Mouse (Mus musculus) forebrain, embryonic 11.5 days (tissue): ENCODE measurements around the gene Axin2. TPM values are rescaled to one million over a fixed set of nuclear protein-coding genes. Genes with fewer than 3 reads are reported as not detected.

Experiments used
- ATAC-seq: fragments of 200-750 bp; cut with Nextera tagmentation; replicated peaks from 2 replicates; pipeline ENCODE4 v1.8.0; 2017; ENCODE audit warnings: moderate TSS enrichment; ENCODE audit not compliant: low FRiP score
- DNase-seq: peaks from one replicate; pipeline ENCODE4 v3.0.0-alpha.2; 2017; ENCODE audit warnings: low spot score
- H3K27ac ChIP-seq: fragments of 300-500 bp; sonication (generic); 2 replicates; pipeline ENCODE4 v1.5.1; 2014; ENCODE audit warnings: low read depth, low read length
- H3K27me3 ChIP-seq: fragments of 300-500 bp; sonication (generic); 2 replicates; pipeline ENCODE4 v1.6.1; 2014; ENCODE audit warnings: mild to moderate bottlenecking, low read length, mixed read lengths; ENCODE audit not compliant: control insufficient read depth, insufficient read depth
- H3K36me3 ChIP-seq: fragments of 300-500 bp; sonication (generic); 2 replicates; pipeline ENCODE4 v1.6.1; 2014; ENCODE audit warnings: mild to moderate bottlenecking, low read length, moderate library complexity, mixed read lengths; ENCODE audit not compliant: control insufficient read depth, insufficient read depth
- H3K4me1 ChIP-seq: fragments of 300-500 bp; sonication (generic); replicated peaks from 2 replicates; pipeline ENCODE4 v1.6.1; 2014; ENCODE audit warnings: low read length, mixed read lengths; ENCODE audit not compliant: control insufficient read depth, insufficient read depth
- H3K4me2 ChIP-seq: fragments of 300-500 bp; sonication (generic); 2 replicates; pipeline ENCODE4 v1.6.1; 2014; ENCODE audit warnings: low read depth, mild to moderate bottlenecking, low read length, moderate library complexity, mixed read lengths; ENCODE audit not compliant: severe bottlenecking
- H3K4me3 ChIP-seq: fragments of 300-500 bp; sonication (generic); 2 replicates; pipeline ENCODE4 v1.5.1; 2014; ENCODE audit warnings: low read depth, low read length
- H3K9ac ChIP-seq: fragments of 300-500 bp; sonication (generic); 2 replicates; pipeline ENCODE4 v1.6.1; 2014; ENCODE audit warnings: low read length
- H3K9me3 ChIP-seq: fragments of 300-500 bp; sonication (generic); 2 replicates; pipeline ENCODE4 v1.6.1; 2016; ENCODE audit warnings: low read length, mixed read lengths; ENCODE audit not compliant: control insufficient read depth
- WGBS: fragments of 180-500 bp; shearing (Covaris S2); extraction: QIAGEN DNeasy Blood & Tissue Kit; methylation state at CpG from one replicate; pipeline ENCODE4 v1.1.7; 2014; 5-methylcytosine and 5-hydroxymethylcytosine counted together
- polyA plus RNA-seq: library from polyadenylated mRNA; unstranded; fragments of >200 nt; fragmentation: Nextera tagmentation; extraction: Ambion mirVana; gene quantifications from 2 replicates; pipeline ENCODE4 v1.2.1, GENCODE M21; 2014

Gene Axin2
- polyA plus RNA-seq, 1 experiment from 2014 or later: 20.9 TPM

DNA sequence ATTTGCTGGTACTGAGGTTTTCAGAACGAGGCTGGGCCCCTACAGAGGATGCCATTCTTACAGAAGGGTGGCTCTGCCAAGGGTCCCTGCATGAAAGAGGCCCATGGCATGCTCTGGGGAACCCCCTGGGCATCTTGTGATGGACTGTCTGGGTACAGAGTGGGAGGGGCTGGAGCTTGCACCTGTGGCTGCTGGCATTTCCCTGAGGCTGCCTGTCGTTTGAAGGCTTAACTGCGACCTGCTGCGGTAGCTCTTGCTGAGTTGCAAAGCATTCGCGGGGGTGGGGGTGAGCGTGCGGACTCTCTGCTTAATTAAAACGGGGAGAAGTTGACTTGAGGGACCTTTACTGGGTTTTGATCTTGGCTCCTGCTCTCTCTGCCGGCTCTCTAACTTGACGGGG, 55.4 kb downstream of the Axin2 start:
- ATAC-seq: no peak
- 10% methylated on average over 11 of the region's 11 CpGs for WGBS
- Histone ChIP-seq H3K27ac (no peak overlapping the region), H3K9ac (no peak overlapping the region), H3K36me3 (no peaks in the 10 kb centered on the region), H3K4me2 (no peak overlapping the region), H3K9me3 (no peaks in the 10 kb centered on the region), H3K4me1 (0 out of 2 replicates have a peak, but pooled peaks cover 6% of the 10 kb centered on the region), H3K27me3 (no peaks in the 10 kb centered on the region), H3K4me3 (no peak overlapping the region)
- DNase-seq: no peak

DNA sequence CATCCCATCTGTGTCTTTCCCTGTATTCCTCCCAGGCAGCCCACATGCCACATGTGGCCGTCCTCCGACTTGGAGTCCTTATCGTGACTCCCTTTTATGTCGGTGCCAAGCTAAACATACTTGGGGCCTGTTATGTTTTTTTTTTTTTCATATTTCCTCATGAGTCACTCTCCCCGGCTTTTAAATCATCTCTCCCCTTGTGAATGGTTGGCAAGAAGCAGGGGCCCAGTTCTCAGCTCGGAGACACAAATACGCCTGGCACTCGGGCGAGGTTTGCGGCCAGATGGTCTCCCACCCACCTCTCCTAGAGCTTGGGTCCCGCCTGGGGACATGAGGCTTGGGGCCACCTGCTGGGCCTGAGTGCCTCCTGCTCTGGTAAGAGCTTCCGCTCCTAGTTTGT, 60.4 kb downstream of the Axin2 start:
- Histone ChIP-seq H3K27me3 (no peaks in the 10 kb centered on the region), H3K4me3 (no peak overlapping the region), H3K4me2 (no peak overlapping the region), H3K9me3 (no peaks in the 10 kb centered on the region), H3K36me3 (no peaks in the 10 kb centered on the region), H3K27ac (no peak overlapping the region), H3K4me1 (0 out of 2 replicates have a peak, but pooled peaks cover 2% of the 10 kb centered on the region), H3K9ac (no peak overlapping the region)
- no peak for DNase-seq
- no peak for ATAC-seq
- 89% methylated on average over 12 of the region's 12 CpGs for WGBS

DNA sequence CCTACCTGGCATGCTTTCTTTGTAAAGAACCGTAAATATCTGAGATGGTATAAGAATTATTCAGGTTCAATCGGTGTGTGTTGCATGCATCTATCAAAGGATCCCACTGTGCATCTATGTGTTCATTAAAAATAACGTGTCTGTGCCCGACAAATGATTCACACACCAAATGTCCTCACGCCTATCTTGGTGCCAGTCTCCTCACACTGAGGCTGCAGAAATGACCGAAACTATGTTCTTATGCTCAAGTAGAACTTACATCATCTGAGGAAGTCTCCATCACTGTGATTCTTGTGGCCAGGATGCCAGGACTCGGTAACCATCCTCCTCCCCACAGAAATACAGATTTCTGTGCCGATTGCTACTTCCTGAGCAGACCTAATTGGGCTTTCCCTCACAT, 60.9 kb downstream of the Axin2 start:
- Histone ChIP-seq H3K27me3 (no peaks in the 10 kb centered on the region), H3K27ac (no peak overlapping the region), H3K4me3 (no peak overlapping the region), H3K4me1 (no peaks in the 10 kb centered on the region), H3K9ac (no peak overlapping the region), H3K4me2 (no peak overlapping the region), H3K36me3 (no peaks in the 10 kb centered on the region), H3K9me3 (no peaks in the 10 kb centered on the region)
- ATAC-seq (no peak), DNase-seq (no peak)
- WGBS: 94% methylated on average over 8 of the region's 8 CpGs

DNA sequence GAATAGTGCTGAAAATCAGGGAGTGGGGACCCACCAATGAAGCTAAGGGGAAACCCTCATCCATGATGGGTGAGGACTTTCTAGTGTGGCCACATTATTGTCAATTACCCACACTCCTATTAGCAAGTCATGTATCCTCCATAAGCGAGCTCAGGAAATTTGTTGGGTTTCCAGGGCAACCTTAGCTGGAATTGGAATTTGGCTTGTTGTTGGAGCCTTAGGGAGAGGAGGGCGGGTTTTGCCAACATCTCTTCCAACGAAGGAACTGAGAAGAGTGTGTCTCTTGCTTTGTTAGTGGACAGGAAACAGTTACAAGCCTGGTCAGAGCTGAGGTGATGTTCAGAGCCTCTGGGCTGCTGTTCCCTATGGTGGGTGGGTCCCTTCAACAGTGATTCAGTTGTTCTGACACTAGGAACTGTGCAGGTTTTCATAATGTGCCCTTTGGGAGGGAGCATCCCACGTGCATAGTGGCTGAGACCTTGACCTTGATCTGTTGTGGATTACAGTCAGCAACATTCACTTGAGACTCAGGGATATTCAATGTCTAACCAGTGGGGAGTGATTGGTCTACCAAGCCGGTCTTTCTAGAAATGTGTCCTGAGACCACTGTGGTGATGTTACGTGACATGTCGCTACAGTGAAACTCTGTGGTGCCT, 63.4 kb downstream of the Axin2 start:
- DNase-seq (peak; percentile 17), ATAC-seq (no peak)
- no peaks in the 10 kb centered on the region for H3K27me3 ChIP-seq
- no peak overlapping the region for H3K9ac ChIP-seq
- no peaks in the 10 kb centered on the region for H3K9me3 ChIP-seq
- no peaks in the 10 kb centered on the region for H3K4me1 ChIP-seq
- 77% methylated on average over 7 of the region's 7 CpGs for WGBS
- no peaks in the 10 kb centered on the region for H3K36me3 ChIP-seq
- no peak overlapping the region for H3K4me2 ChIP-seq
- H3K27ac ChIP-seq: no peak overlapping the region
- H3K4me3 ChIP-seq: no peak overlapping the region

DNA sequence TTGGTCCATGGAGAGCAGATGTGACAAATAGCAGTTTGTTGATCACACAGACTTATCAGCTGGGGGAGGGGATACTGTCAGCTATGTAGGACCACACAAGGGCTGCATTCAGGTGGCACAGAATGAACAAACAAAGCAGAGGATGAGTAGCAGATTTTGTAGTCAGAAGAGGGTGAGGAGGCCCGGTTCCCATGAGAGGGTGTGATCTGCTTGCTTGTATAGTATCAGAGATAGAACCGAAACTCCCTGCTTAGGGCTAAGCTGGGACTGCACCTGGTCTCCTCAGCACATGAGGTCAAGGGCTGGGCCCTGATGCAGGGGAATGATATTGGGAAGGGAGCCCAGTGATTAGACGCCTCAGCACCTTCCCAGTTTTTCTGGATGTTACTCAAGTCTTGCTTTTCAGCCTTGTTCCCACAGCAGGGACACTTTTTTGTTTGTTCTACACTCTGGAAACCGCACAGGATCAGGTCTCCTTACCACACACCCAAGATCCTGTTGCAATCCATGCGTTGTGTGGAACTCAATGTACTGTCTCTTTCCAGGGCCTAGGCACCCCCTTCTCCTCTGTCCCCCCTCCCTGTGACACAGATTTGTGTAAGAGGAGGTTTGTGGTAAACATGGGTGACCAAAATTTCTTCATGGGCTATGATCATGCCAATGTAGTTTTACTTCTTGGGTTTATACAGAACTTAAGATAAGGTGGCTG, 64.7 kb downstream of the Axin2 start:
- no peaks in the 10 kb centered on the region for H3K36me3 ChIP-seq
- no peak overlapping the region for H3K4me3 ChIP-seq
- no peak overlapping the region for H3K9ac ChIP-seq
- no peak overlapping the region for H3K27ac ChIP-seq
- H3K9me3 ChIP-seq: no peaks in the 10 kb centered on the region
- ATAC-seq: no peak
- no peak overlapping the region for H3K4me2 ChIP-seq
- no peaks in the 10 kb centered on the region for H3K4me1 ChIP-seq
- DNase-seq: peak; percentile 47
- no peaks in the 10 kb centered on the region for H3K27me3 ChIP-seq
- 79% methylated on average over 5 of the region's 5 CpGs for WGBS

DNA sequence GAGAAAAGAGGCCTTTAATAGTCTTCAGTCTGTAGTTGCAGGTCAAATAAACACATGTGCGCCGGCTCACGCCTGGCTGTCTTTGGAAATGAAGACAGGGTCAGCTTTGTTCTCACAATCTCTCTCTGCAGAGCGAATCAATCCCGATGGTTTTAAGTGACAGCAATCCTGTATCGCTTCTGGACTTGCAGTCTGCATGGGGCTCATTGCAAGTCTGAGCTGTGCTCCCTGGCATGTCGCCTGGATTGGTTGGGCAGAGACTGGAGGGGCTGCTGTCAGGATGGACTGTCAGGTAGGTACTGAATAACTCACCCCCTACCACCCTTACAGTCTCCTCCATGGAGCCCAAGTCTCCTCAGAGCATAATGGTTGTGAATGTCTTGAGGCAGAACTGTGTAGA, 65.7 kb downstream of the Axin2 start:
- no peak overlapping the region for H3K4me2 ChIP-seq

DNA sequence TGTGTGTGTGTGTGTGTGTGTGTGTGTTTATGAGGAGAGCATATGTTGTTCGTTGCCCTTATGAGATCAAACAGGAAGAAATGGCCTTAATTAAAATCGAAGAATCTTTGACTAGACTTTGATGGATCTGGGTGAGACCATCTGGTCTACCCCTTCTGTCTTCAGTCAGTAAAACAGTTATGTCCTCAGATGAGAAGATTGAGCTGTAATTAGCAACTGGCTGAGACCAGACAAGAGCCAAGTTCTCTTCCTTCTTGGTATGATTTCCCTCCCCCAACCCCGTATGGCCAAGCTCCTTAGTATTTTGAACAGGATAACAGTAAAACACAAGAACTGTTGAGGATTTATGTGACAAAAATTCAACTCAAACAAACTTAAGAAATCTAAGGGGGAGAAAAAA, 67.1 kb downstream of the Axin2 start:
- Histone ChIP-seq H3K4me2 (no peak overlapping the region), H3K27ac (no peak overlapping the region), H3K9me3 (no peaks in the 10 kb centered on the region), H3K9ac (no peak overlapping the region), H3K27me3 (no peaks in the 10 kb centered on the region), H3K4me3 (no peak overlapping the region), H3K36me3 (no peaks in the 10 kb centered on the region), H3K4me1 (no peaks in the 10 kb centered on the region)
- 96% methylated on average over 3 of the region's 3 CpGs for WGBS
- no peak for DNase-seq
- ATAC-seq: no peak

More for the DNA sequence above, 65.7 kb downstream of the Axin2 start:
- WGBS: 88% methylated on average over 7 of the region's 7 CpGs
- Histone ChIP-seq H3K27ac (no peak overlapping the region), H3K4me3 (no peak overlapping the region), H3K27me3 (no peaks in the 10 kb centered on the region), H3K4me1 (no peaks in the 10 kb centered on the region), H3K36me3 (no peaks in the 10 kb centered on the region), H3K9me3 (no peaks in the 10 kb centered on the region), H3K9ac (no peak overlapping the region)
- no peak for ATAC-seq
- peak; percentile 45 for DNase-seq

DNA sequence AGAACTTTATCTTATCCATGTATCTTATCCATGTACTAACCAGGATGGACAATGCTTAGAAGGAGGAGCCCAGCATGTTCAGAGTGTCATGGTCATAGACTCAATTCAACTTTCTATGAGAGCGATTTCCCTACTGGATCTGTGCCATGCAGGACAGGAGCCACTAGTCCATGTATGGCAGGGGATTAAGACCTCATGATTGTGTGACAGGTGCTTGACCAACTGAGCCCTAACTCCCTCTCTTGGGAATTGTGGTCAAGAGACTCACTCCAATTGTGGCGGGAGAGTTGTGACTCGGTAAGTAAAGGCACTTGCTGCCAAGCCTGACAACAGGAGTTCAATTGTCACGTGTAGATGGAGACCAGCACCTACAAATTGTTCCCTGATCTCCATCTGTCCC, 67.6 kb downstream of the Axin2 start:
- Histone ChIP-seq H3K4me3 (no peak overlapping the region), H3K27me3 (no peaks in the 10 kb centered on the region), H3K4me1 (no peaks in the 10 kb centered on the region), H3K4me2 (no peak overlapping the region), H3K9ac (no peak overlapping the region), H3K9me3 (no peaks in the 10 kb centered on the region), H3K36me3 (no peaks in the 10 kb centered on the region), H3K27ac (no peak overlapping the region)
- DNase-seq (no peak), ATAC-seq (no peak)
- WGBS: 93% methylated on average over 4 of the region's 4 CpGs

DNA sequence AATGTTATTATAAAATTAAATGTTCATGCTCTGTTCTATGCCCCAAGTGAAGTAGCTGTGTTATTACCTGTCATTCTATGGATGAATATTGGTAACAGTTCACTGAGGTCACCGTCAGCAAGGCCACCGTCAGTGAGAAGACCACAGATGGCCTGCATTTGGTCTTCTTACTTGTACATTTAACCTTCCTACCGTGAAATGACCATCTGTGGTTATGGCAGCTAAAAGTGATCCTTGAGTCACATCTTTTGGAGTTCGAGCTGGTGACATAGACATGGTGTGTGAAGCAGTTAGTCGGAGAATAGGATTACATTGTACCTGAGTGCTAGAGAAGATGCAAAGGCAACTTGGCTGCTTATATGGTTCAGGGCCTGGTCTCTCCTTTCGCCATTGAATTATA, 68.1 kb downstream of the Axin2 start:
- ATAC-seq (no peak), DNase-seq (peak; percentile 15)
- Histone ChIP-seq H3K27me3 (no peaks in the 10 kb centered on the region), H3K36me3 (no peaks in the 10 kb centered on the region), H3K4me3 (no peak overlapping the region), H3K9me3 (no peaks in the 10 kb centered on the region), H3K27ac (no peak overlapping the region), H3K4me2 (no peak overlapping the region), H3K9ac (no peak overlapping the region), H3K4me1 (no peaks in the 10 kb centered on the region)
- WGBS: 89% methylated on average over 6 of the region's 6 CpGs
